Mouse (Mus musculus): ENCODE data around the gene Atp5f1. TPM values are rescaled to one million over a fixed set of nuclear protein-coding genes. Genes with fewer than 3 reads are reported as not detected.
A peak's percentile ranks its signal among the peaks of the same experiment; 100 is the strongest.
"Not testable (repeated sequence)": the region's sequence is repeated elsewhere in the genome, so short reads cannot be mapped to it uniquely, and the experiment has no call there.

The Atp5f1 gene
- polyA plus RNA-seq (2015; fragmentation: Nextera tagmentation; extraction: Ambion mirVana), result 672 and 703 TPM in 2 replicates

GRCm38 (mm10) chr3:105959999-105960398, at the start of gene Atp5f1:
Gene Atp5f1, minus strand, starts transcription at chr3:105960099.
- H3K4me1 ChIP-seq (ENCODE audit: control insufficient read depth, insufficient read depth, low read length), result peaks cover 14% of the 10 kb centered on the region
- H3K9me3 ChIP-seq (ENCODE audit: control insufficient read depth, low read length), result no peaks in the 10 kb centered on the region
- peak within 1 kb of the TSS; percentile 75 for H3K4me2 ChIP-seq (ENCODE audit: low read depth, low read length)
- peaks cover 12% of the 10 kb centered on the region for H3K36me3 ChIP-seq (ENCODE audit: control insufficient read depth, insufficient read depth, low read length)
- H3K27me3 ChIP-seq (replicated peaks; ENCODE audit: control insufficient read depth, insufficient read depth, low read length), result no peaks in the 10 kb centered on the region
- peak within 1 kb of the TSS; percentile 97 for H3K9ac ChIP-seq (ENCODE audit: low read depth, low read length)
- H3K27ac ChIP-seq (ENCODE audit: low read length), result peak within 1 kb of the TSS; percentile 93
- 3% methylated on average over 6 of the region's 6 CpGs for WGBS
- H3K4me3 ChIP-seq (ENCODE audit: low read length), result peak within 1 kb of the TSS; percentile 92
- ATAC-seq, result no peak

- H3K27ac ChIP-seq (ENCODE audit: low read length); H3K27me3 ChIP-seq (replicated peaks; ENCODE audit: control insufficient read depth, insufficient read depth, low read length); H3K9ac ChIP-seq (ENCODE audit: low read depth, low read length); ATAC-seq; H3K4me2 ChIP-seq (ENCODE audit: low read depth, low read length); H3K4me3 ChIP-seq (ENCODE audit: low read length); H3K4me1 ChIP-seq (ENCODE audit: control insufficient read depth, insufficient read depth, low read length); H3K9me3 ChIP-seq (ENCODE audit: control insufficient read depth, low read length); H3K36me3 ChIP-seq (ENCODE audit: control insufficient read depth, insufficient read depth, low read length): not testable (repeated sequence)
- 58% methylated on average over 9 of the region's 10 CpGs for WGBS
Measured at GRCm38 (mm10) chr3:106003360-106003759, 43.5 kb upstream of the Atp5f1 start.

GRCm38 (mm10) chr3:106001416-106002370, 41.8 kb upstream of the Atp5f1 start:
- Histone ChIP-seq H3K4me1 (ENCODE audit: control insufficient read depth, insufficient read depth, low read length) (no peaks in the 10 kb centered on the region), H3K4me3 (ENCODE audit: low read length) (no peak overlapping the region), H3K4me2 (ENCODE audit: low read depth, low read length) (peak overlapping the region; percentile 42), H3K27ac (ENCODE audit: low read length) (no peak overlapping the region), H3K36me3 (ENCODE audit: control insufficient read depth, insufficient read depth, low read length) (no peaks in the 10 kb centered on the region), H3K9me3 (ENCODE audit: control insufficient read depth, low read length) (no peaks in the 10 kb centered on the region), H3K27me3 (replicated peaks; ENCODE audit: control insufficient read depth, insufficient read depth, low read length) (no peaks in the 10 kb centered on the region), H3K9ac (ENCODE audit: low read depth, low read length) (no peak overlapping the region)
- ATAC-seq, result peak; percentile 96
- WGBS, result 18% methylated on average over 17 of the region's 17 CpGs

GRCm38 (mm10) chr3:106000707-106001375, 40.9 kb upstream of the Atp5f1 start:
- 18% methylated on average over 11 of the region's 11 CpGs for WGBS
- Histone ChIP-seq H3K4me3 (ENCODE audit: low read length) (no peak overlapping the region), H3K9me3 (ENCODE audit: control insufficient read depth, low read length) (no peaks in the 10 kb centered on the region), H3K27ac (ENCODE audit: low read length) (no peak overlapping the region), H3K4me1 (ENCODE audit: control insufficient read depth, insufficient read depth, low read length) (no peaks in the 10 kb centered on the region), H3K9ac (ENCODE audit: low read depth, low read length) (no peak overlapping the region), H3K27me3 (replicated peaks; ENCODE audit: control insufficient read depth, insufficient read depth, low read length) (no peaks in the 10 kb centered on the region), H3K4me2 (ENCODE audit: low read depth, low read length) (peak overlapping the region; percentile 42), H3K36me3 (ENCODE audit: control insufficient read depth, insufficient read depth, low read length) (no peaks in the 10 kb centered on the region)
- ATAC-seq, result peak; percentile 46

GRCm38 (mm10) chr3:105994730-105995129, 34.8 kb upstream of the Atp5f1 start:
- Histone ChIP-seq H3K36me3 (ENCODE audit: control insufficient read depth, insufficient read depth, low read length) (no peaks in the 10 kb centered on the region), H3K27me3 (replicated peaks; ENCODE audit: control insufficient read depth, insufficient read depth, low read length) (no peaks in the 10 kb centered on the region), H3K4me1 (ENCODE audit: control insufficient read depth, insufficient read depth, low read length) (no peaks in the 10 kb centered on the region), H3K4me2 (ENCODE audit: low read depth, low read length) (no peak overlapping the region), H3K9me3 (ENCODE audit: control insufficient read depth, low read length) (no peaks in the 10 kb centered on the region), H3K27ac (ENCODE audit: low read length) (no peak overlapping the region), H3K9ac (ENCODE audit: low read depth, low read length) (no peak overlapping the region), H3K4me3 (ENCODE audit: low read length) (no peak overlapping the region)
- 60% methylated on average over 2 of the region's 2 CpGs for WGBS
- no peak for ATAC-seq

- Histone ChIP-seq H3K36me3 (ENCODE audit: control insufficient read depth, insufficient read depth, low read length) (no peaks in the 10 kb centered on the region), H3K9me3 (ENCODE audit: control insufficient read depth, low read length) (no peaks in the 10 kb centered on the region), H3K4me2 (ENCODE audit: low read depth, low read length) (no peak overlapping the region), H3K4me1 (ENCODE audit: control insufficient read depth, insufficient read depth, low read length) (no peaks in the 10 kb centered on the region), H3K9ac (ENCODE audit: low read depth, low read length) (no peak overlapping the region), H3K27ac (ENCODE audit: low read length) (no peak overlapping the region), H3K4me3 (ENCODE audit: low read length) (no peak overlapping the region), H3K27me3 (replicated peaks; ENCODE audit: control insufficient read depth, insufficient read depth, low read length) (no peaks in the 10 kb centered on the region)
- no peak for ATAC-seq
- 25% methylated on average over 4 of the region's 4 CpGs for WGBS
Measured at GRCm38 (mm10) chr3:105991653-105992283, 31.9 kb upstream of the Atp5f1 start.

- H3K36me3 ChIP-seq (ENCODE audit: control insufficient read depth, insufficient read depth, low read length); H3K4me1 ChIP-seq (ENCODE audit: control insufficient read depth, insufficient read depth, low read length); H3K4me3 ChIP-seq (ENCODE audit: low read length); H3K4me2 ChIP-seq (ENCODE audit: low read depth, low read length); ATAC-seq; H3K9ac ChIP-seq (ENCODE audit: low read depth, low read length); H3K27me3 ChIP-seq (replicated peaks; ENCODE audit: control insufficient read depth, insufficient read depth, low read length); H3K9me3 ChIP-seq (ENCODE audit: control insufficient read depth, low read length); H3K27ac ChIP-seq (ENCODE audit: low read length): not testable (repeated sequence)
- 60% methylated on average over 5 of the region's 5 CpGs for WGBS
Measured at GRCm38 (mm10) chr3:105989611-105990010, 29.7 kb upstream of the Atp5f1 start.

GRCm38 (mm10) chr3:105974174-105974573, 14.3 kb upstream of the Atp5f1 start:
- H3K4me2 ChIP-seq (ENCODE audit: low read depth, low read length), result no peak overlapping the region

GRCm38 (mm10) chr3:105973411-105973810, 13.5 kb upstream of the Atp5f1 start, which contains the start of gene Ovgp1:
Gene Ovgp1, plus strand, starts transcription at chr3:105973711.
- Histone ChIP-seq H3K27me3 (replicated peaks; ENCODE audit: control insufficient read depth, insufficient read depth, low read length) (no peaks in the 10 kb centered on the region), H3K4me1 (ENCODE audit: control insufficient read depth, insufficient read depth, low read length) (no peaks in the 10 kb centered on the region), H3K27ac (ENCODE audit: low read length) (no peak within 1 kb of the TSS), H3K9ac (ENCODE audit: low read depth, low read length) (no peak within 1 kb of the TSS), H3K9me3 (ENCODE audit: control insufficient read depth, low read length) (no peaks in the 10 kb centered on the region), H3K4me2 (ENCODE audit: low read depth, low read length) (no peak within 1 kb of the TSS), H3K4me3 (ENCODE audit: low read length) (no peak within 1 kb of the TSS), H3K36me3 (ENCODE audit: control insufficient read depth, insufficient read depth, low read length) (0 out of 2 replicates have a peak, but pooled peaks cover 7% of the 10 kb centered on the region)
- ATAC-seq, result no peak
- WGBS, result 77% methylated on average over 3 of the region's 3 CpGs

More at GRCm38 (mm10) chr3:105974174-105974573, 14.3 kb upstream of the Atp5f1 start:
- Histone ChIP-seq H3K4me3 (ENCODE audit: low read length) (no peak overlapping the region), H3K9me3 (ENCODE audit: control insufficient read depth, low read length) (no peaks in the 10 kb centered on the region), H3K27me3 (replicated peaks; ENCODE audit: control insufficient read depth, insufficient read depth, low read length) (no peaks in the 10 kb centered on the region), H3K36me3 (ENCODE audit: control insufficient read depth, insufficient read depth, low read length) (0 out of 2 replicates have a peak, but pooled peaks cover 2% of the 10 kb centered on the region), H3K27ac (ENCODE audit: low read length) (no peak overlapping the region), H3K9ac (ENCODE audit: low read depth, low read length) (no peak overlapping the region), H3K4me1 (ENCODE audit: control insufficient read depth, insufficient read depth, low read length) (no peaks in the 10 kb centered on the region)
- 90% methylated on average over 2 of the region's 2 CpGs for WGBS
- ATAC-seq, result no peak
